Mouse (Mus musculus): ENCODE data around the gene Foxn3.

Foxn3 gene

GRCm38 (mm10) chr12:99526571-99527140, 36.7 kb downstream of the Foxn3 start:
- DNase-seq (ENCODE audit: low spot score in 2 of 2) = peak in 1 of 2 experiments; percentile 22

- peak in 1 of 2 experiments; percentile 13 for DNase-seq (ENCODE audit: low spot score in 2 of 2)
Measured at GRCm38 (mm10) chr12:99522882-99523281, 40.5 kb downstream of the Foxn3 start.

GRCm38 (mm10) chr12:99519862-99520261, 43.5 kb downstream of the Foxn3 start:
- DNase-seq (ENCODE audit: low spot score in 2 of 2) = peak in 1 of 2 experiments; percentile 17

GRCm38 (mm10) chr12:99519191-99519614, 44.2 kb downstream of the Foxn3 start:
- peak; percentile 36 to 40 for DNase-seq (ENCODE audit: low spot score in 2 of 2)

GRCm38 (mm10) chr12:99518640-99519039, 44.7 kb downstream of the Foxn3 start:
- DNase-seq (ENCODE audit: low spot score in 2 of 2) = peak in 1 of 2 experiments; percentile 15

GRCm38 (mm10) chr12:99518126-99518525, 45.3 kb downstream of the Foxn3 start:
- DNase-seq (ENCODE audit: low spot score in 2 of 2) = peak in 1 of 2 experiments; percentile 12

GRCm38 (mm10) chr12:99517296-99517695, 46.1 kb downstream of the Foxn3 start:
- DNase-seq (ENCODE audit: low spot score in 2 of 2) = peak in 1 of 2 experiments; percentile 5

- DNase-seq (ENCODE audit: low spot score in 2 of 2) = peak in 1 of 2 experiments; percentile 7
Measured at GRCm38 (mm10) chr12:99515481-99515880, 47.9 kb downstream of the Foxn3 start.

- DNase-seq (ENCODE audit: low spot score in 2 of 2) = no peak
Measured at GRCm38 (mm10) chr12:99511644-99512043, 51.7 kb downstream of the Foxn3 start.

GRCm38 (mm10) chr12:99510759-99511158, 52.6 kb downstream of the Foxn3 start:
- peak in 1 of 2 experiments; percentile 17 for DNase-seq (ENCODE audit: low spot score in 2 of 2)

GRCm38 (mm10) chr12:99502225-99502624, 61.2 kb downstream of the Foxn3 start:
- peak in 1 of 2 experiments; percentile 6 for DNase-seq (ENCODE audit: low spot score in 2 of 2)

- DNase-seq (ENCODE audit: low spot score in 2 of 2) = peak; percentile 84 to 89
Measured at GRCm38 (mm10) chr12:99498978-99499694, 64.2 kb downstream of the Foxn3 start.

GRCm38 (mm10) chr12:99498189-99498977, 65.0 kb downstream of the Foxn3 start:
- DNase-seq (ENCODE audit: low spot score in 2 of 2) = peak in 1 of 2 experiments; percentile 25

GRCm38 (mm10) chr12:99496945-99497344, 66.4 kb downstream of the Foxn3 start:
- DNase-seq (ENCODE audit: low spot score in 2 of 2) = peak in 1 of 2 experiments; percentile 3

GRCm38 (mm10) chr12:99490216-99490615, 73.2 kb downstream of the Foxn3 start:
- DNase-seq (ENCODE audit: low spot score in 2 of 2) = peak in 1 of 2 experiments; percentile 14

- DNase-seq (ENCODE audit: low spot score in 2 of 2) = peak in 1 of 2 experiments; percentile 14
Measured at GRCm38 (mm10) chr12:99489001-99489592, 74.3 kb downstream of the Foxn3 start.

GRCm38 (mm10) chr12:99480372-99480771, 83.0 kb downstream of the Foxn3 start:
- DNase-seq (ENCODE audit: low spot score in 2 of 2) = no peak

- DNase-seq (ENCODE audit: low spot score in 2 of 2) = no peak
Measured at GRCm38 (mm10) chr12:99474176-99474575, 89.2 kb downstream of the Foxn3 start.

GRCm38 (mm10) chr12:99473406-99474133, 89.8 kb downstream of the Foxn3 start:
- DNase-seq (ENCODE audit: low spot score in 2 of 2) = peak; percentile 60 to 79

- peak in 1 of 2 experiments; percentile 69 for DNase-seq (ENCODE audit: low spot score in 2 of 2)
Measured at GRCm38 (mm10) chr12:99471431-99471830, 92.0 kb downstream of the Foxn3 start.

- DNase-seq (ENCODE audit: low spot score in 2 of 2) = peak; percentile 70 to 71
Measured at GRCm38 (mm10) chr12:99467884-99468311, 95.5 kb downstream of the Foxn3 start.

Measured in right cerebral cortex, postnatal 10 days (tissue).